Mouse (Mus musculus): ENCODE results near the gene Slc12a6.

GRCm38 (mm10) chr2:112217614-112218013 lies 48.0 kb upstream of the Slc12a6 start:
- TF ChIP-seq CTCF (IDR thresholded peaks at IDR 0.05; ENCODE audit: control insufficient read depth, insufficient read depth, insufficient read length) (no peak), MAX (IDR thresholded peaks at IDR 0.05) (no peak), USF1 (IDR thresholded peaks at IDR 0.05; ENCODE audit: low read depth) (no peak)

Data from C2C12 (cell line).